Mouse (Mus musculus): ENCODE data around the gene Krtap24-1.

Gene Krtap24-1

GRCm38 (mm10) chr16:88563045-88563913 is 48.8 kb downstream of the Krtap24-1 start, which contains the start of gene Cldn8:
Cldn8 (minus strand) TSS chr16:88563183.
- no peak for DNase-seq (ENCODE audit: low read depth)

- DNase-seq (ENCODE audit: low read depth): no peak
These were observed 50.4 kb downstream of the Krtap24-1 start for GRCm38 (mm10) chr16:88561617-88562164.
